Mouse (Mus musculus) E14TG2a.4 (cell line): ENCODE measurements around the gene Opn4.

ENCODE experiments used
- CTCF ChIP-seq: conservative IDR thresholded peaks from 2 replicates; pipeline ENCODE4 v1.5.1; 2014; ENCODE audit warnings: low read length
- NANOG ChIP-seq: IDR thresholded peaks from 2 replicates; pipeline ENCODE4 v1.6.1; 2014; ENCODE audit warnings: borderline replicate concordance, low read length, mixed read lengths

DNA sequence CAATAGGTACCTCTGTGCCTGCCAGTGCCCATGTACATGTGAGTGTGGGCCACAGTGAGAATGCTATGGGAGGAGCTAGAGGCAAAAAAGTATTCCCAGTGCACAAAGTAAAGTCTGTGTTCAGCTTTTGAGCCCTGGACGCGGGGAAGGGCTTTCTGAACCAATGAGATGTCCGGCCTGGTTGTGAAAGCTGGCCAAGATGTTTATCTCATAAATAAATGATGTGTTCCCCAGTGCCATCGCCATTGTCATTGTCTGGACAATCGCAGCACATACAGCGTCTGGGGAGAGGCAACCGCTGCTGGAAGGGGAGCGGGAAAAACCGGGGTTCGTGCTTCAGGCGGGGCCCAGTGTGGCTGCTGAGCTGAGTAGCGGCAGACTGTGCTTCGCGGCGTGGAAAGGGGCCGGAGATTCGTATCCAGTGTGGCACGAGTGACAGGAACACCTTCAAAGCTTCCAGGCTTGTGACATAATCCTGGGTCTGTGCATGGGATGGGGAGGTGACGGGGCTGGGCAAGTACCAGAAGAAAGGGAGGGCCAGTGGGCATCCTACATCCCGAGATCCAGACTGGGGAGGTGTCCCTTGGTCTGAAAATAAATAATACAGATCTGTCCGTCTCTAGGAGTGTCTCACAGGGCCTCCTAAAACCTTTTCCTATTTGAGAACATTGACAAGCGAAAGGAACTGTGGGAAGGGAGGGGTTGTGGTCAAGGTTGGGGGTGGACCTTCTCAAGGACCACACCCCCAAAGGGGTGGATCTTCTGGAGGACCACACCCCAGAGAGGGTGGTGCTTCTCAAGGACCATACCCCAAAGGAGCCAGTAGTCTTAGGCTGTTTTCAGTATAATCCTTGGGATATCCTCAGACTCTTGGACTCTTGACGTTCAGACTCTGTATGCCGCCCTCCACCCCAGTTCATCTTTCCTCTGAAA, 8.9 kb downstream of the Opn4 start:
- TF ChIP-seq CTCF (no peak), NANOG (no peak)
